Mouse (Mus musculus): ENCODE results near the gene Zc3h12c.

Zc3h12c gene

GRCm38 (mm10) chr9:52167084-52167483 is 1.3 kb downstream of the Zc3h12c start:
- DNase-seq (ENCODE audit: low spot score): no peak

- no peak for DNase-seq (ENCODE audit: low spot score)
Measured at GRCm38 (mm10) chr9:52165706-52166090, 2.7 kb downstream of the Zc3h12c start.

GRCm38 (mm10) chr9:52165076-52165705 is 3.2 kb downstream of the Zc3h12c start:
- DNase-seq (ENCODE audit: low spot score): no peak

- DNase-seq (ENCODE audit: low spot score): no peak
Measured at GRCm38 (mm10) chr9:52160512-52160911, 7.9 kb downstream of the Zc3h12c start.

DNA sequence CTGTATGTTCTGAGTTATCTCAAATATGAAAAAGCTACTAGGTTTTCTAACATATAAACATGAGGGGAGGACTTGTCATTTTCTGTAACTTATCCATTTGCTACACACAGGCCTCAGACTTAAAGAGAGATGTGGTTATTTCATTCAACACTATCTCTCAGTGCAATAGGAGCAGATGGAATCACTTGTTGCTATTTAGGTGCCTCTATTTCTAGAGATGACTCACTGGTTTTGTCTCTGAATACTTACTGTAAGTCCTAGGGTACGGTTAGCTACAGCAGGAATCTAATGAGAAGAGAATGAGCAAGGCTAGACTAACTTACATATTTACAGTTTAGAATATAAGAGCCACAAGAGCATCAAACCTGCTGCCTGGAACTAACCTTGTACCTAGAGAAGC is 9.8 kb downstream of the Zc3h12c start:
- no peak for DNase-seq (ENCODE audit: low spot score)

DNA sequence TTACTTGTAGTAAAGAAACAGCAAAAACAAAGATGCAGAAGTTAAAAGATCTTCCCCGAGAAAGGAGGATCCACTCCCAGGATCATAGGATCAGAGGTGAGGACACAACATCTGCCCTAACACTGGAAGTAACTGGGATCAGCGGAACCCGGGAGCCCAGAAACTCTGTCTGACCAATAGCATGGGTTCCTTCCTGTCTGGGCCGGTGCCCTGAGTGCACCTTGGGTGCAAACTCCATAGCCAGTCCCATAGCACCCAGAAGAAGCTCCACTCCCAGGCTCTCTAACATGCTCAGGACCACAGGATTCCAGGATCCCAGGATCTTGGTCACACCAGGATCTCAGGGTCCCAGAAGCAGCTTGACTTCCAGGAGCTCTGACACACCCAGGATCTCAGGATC is 13.0 kb downstream of the Zc3h12c start:
- DNase-seq (ENCODE audit: low spot score): no peak

DNA sequence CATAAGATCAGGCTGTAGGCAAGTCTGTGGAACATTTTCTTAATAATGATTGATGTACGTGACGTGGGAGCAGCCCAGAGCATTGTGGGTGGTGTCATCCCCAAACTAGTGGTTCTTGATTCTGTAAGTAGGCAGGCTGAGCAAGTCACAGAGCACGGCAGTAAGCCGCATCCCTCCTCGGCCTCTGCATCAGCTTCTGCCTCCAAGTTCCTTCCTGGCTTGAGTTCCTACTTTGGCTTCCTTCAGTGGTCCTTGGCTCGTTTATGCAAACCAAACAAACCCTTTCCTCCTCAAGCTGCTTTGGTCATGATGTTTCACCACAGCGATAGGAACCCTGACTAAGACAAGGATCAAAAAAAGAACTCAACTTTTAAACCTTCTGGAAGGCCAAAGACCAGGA is 14.1 kb downstream of the Zc3h12c start:
- DNase-seq (ENCODE audit: low spot score): no peak

DNA sequence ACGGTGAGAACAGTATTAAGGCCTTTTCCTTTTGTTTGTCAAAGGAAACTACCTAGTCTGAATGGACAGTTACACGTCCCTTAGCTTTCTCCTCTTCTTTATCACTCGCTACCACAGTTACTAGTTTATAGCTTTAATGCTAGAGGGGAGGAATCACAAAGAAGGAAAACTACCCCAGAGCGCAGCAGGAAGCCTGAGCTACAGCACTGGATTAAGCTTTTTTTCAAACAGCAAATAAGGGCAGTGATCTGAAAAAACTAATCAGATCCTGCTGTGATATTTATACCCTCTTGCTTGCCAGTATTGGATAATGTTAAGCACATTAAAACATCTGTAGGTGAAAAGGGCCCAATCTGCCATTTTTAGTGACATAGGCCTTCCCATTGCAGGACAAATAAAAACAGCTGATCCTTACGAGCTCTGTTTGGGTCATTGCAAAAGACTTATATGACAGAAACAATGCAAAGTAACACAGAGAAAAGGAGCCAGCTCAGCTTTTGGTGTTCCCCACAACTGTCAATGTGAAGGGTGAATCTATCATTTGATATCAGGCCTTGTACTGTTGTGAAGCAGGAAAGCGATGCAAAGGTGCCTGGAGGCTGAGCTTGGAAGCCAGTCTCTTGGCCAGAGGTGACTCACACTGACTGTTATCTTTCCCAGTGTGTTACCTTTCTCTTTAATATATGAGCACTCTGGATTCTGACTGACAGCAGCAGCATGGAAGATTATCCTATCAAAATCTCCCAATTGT is 16.1 kb downstream of the Zc3h12c start:
- peak; percentile 36 for DNase-seq (ENCODE audit: low spot score)

DNA sequence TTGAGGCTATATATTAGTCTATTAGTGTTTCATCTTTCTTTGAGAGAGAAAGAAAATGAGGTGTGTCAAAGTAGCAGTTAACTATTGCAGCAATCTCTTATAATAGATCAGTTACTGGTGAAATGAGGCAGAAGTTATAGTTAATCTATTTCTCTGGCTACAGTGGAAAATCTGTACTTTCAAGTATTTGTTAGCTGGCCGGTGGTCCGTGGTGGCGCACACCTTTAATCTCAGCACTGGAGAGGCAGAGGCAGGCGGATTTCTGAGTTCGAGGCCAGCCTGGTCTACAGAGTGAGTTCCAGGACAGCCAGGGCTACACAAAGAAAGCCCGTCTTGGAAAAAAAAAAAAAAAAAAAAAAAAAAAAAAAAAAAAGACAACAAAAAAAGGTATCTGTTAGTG is 18.6 kb downstream of the Zc3h12c start:
- no peak for DNase-seq (ENCODE audit: low spot score)

DNA sequence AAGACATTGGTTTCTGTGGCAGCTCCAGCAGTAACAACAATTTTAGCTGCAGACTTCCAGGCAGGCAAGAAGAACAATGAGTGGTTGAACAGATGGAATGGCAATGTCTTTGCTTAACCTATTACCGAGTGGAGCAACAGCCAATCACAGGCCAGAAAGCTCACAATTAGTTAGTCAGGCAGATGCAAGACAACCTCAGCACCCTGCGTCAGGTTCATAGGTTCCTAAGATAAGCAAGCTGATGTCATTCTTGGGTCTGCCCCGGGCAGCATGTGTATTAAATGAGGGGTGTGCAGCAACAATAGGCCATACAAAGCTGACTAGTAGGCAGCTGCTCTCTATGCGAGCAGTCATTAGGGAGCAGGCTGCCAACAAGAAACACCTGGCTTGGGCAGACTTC is 19.1 kb downstream of the Zc3h12c start:
- peak; percentile 85 for DNase-seq (ENCODE audit: low spot score)

DNA sequence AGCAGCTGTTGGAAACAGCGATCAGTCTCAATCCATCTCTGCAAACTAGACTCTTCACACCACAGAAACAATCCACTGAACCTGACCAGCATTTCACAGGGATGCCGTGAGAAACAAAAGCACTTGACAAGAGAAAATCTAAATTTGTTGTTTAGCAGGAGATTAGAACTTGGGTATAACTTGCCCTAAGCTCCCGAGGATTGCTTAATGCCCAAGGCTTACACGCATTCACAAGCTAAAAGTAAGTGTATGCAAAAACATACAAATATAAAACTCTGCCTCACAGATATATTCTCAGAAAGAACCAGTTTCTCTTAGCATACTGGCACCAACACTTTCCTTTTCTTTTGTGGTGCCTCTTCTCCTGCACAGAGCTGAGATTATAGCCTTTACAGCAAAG is 19.5 kb downstream of the Zc3h12c start:
- DNase-seq (ENCODE audit: low spot score): no peak

DNA sequence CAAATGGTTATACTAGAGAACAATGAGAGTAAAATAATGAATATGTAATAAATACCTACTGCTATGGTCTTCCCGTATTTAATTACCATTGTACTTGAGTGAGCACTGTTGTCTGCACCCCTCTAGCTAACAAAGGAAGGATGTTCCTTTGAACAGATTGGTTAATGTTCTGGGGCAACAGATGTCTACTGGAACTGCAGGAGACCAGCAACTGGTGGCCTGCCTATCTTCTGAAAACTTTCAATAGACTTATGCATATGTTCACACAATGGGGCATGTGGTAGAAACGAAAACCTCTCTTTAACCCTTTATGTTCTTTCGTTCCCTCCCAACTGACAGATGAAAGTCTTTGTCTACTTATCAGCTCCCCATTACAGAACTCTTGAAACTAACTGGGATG is 20.1 kb downstream of the Zc3h12c start:
- peak; percentile 77 for DNase-seq (ENCODE audit: low spot score)

DNA sequence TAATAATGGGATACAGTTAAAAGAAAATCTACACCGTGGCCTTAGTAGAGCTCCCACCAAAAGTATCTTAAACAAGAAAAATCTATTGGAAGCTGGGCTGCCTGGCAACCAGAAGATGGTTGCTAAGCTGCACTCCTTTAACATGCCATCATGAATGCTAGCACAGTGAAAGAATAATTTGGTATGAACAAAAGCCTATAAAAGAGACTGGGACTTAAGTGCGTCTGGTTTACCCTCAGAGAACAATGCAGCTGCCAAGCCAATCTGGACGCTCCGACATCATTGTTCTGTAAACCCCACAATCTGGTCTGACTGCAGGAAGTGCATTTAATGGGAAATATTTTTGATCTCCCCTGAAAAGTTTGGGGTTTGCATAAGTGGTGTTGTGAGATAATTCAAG is 22.1 kb downstream of the Zc3h12c start:
- DNase-seq (ENCODE audit: low spot score): peak; percentile 84

- DNase-seq (ENCODE audit: low spot score): no peak
Measured at GRCm38 (mm10) chr9:52132771-52133170, 35.6 kb downstream of the Zc3h12c start.

DNA sequence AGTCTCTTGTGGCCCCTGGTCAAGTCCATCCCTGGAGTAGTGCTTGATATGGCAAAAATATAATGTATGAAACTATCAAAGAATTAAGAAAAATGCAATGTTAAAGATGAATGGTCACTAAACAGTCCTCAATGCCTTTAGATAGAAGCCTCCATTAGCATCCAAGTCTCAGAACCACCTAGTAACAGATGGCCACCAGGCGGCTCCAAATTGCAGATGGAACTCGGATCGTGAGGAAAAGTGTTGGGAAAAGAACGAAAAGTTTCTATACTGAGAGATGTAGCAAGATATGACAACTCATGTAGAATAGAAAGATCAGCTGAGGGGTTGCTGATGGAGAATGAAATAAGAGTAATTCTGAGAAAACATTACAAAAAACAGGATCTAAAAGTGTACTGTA is 38.0 kb downstream of the Zc3h12c start:
- peak; percentile 38 for DNase-seq (ENCODE audit: low spot score)

- no peak for DNase-seq (ENCODE audit: low spot score)
Measured at GRCm38 (mm10) chr9:52125225-52125624, 43.1 kb downstream of the Zc3h12c start.

DNA sequence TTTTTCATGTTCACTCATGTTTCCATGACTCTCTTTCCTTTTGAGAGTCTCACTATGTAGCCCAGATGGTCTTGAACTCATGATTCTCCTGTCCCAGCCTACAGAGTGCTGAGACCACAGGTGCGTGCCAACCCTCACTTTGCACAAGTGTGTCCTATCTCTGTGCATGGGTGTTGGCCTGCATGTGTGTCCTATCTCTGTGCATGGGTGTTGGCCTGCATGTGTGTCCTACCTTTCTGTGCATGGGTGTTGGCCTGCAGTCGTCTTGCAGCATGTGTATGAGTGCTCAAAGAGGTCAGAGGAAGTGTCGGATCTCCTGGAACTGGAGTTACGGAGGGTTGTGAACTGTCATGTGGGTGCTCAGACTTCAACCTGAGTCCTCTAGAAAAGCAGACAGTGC is 49.2 kb downstream of the Zc3h12c start:
- no peak for DNase-seq (ENCODE audit: low spot score)

GRCm38 (mm10) chr9:52113091-52113490 is 55.3 kb downstream of the Zc3h12c start:
- DNase-seq (ENCODE audit: low spot score): no peak

DNA sequence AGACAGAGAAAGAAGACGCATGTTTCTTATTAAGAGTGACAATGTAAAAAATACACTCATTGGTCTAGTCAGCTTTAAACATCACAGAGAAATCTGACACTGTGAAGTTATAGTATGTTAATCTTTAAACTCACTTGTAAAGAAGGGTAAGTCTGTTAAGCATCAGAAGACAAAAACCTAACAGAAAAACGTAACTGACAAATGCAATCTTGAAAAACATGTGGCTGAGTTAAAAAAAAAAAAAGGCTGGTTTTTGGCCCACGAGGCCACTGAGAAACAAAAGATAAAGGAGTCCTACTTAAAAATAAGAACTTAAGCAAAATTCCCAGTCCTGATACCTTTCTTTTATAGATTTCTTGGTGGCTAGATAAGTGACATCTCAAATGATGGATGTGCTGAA is 57.6 kb downstream of the Zc3h12c start:
- DNase-seq (ENCODE audit: low spot score): no peak

GRCm38 (mm10) chr9:52107161-52107560 is 61.2 kb downstream of the Zc3h12c start:
- DNase-seq (ENCODE audit: low spot score): no peak

DNA sequence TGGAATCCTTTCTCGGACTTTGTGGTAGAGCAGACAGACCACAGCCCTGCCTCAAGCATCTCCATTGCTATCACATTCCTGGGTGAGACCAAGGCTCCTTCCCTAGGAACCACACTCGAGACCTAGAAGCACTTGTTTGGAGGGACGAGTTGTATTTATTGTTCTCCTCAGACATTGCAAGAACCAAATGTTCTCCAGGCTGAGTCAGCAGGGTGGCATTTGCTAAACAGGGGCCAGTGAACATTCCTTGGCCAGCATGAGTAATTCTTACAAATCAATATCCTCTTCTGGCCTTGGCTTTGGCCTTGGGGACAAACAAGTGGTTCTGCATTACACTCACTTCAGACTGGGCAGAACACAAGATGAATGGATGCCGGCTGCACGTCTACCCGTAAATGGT is 62.9 kb downstream of the Zc3h12c start:
- no peak for DNase-seq (ENCODE audit: low spot score)

DNA sequence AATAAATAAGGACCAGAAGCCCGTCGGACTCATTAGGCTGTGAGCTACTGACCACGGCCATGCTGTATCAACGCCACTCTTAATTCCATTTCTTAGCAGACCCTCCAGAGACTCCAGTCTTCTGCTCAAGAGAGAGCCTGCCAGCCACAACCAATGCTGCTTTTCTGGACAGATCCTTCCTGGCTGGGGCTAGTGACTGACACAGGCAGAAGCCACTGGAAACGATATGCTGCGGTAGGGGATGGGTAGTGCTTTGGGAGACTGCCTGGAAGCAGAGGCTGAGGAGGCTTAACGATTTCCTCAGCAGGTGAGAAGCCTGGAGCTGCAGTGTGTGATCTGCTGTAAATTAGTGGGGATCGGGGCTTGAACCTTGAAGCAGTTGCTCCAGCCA is 64.2 kb downstream of the Zc3h12c start:
- DNase-seq (ENCODE audit: low spot score): no peak

GRCm38 (mm10) chr9:52103448-52104224 is 64.7 kb downstream of the Zc3h12c start:
- no peak for DNase-seq (ENCODE audit: low spot score)

All from retina, embryonic 14.5 days (tissue).